ENCODE assay signal across 9 mouse cellular contexts in genomic region chr4:63752687-63753523, GRCm38 (mm10). TPM values are rescaled to one million over a fixed set of nuclear protein-coding genes. Genes with fewer than 3 reads are reported as not detected.
DNase-seq lines count a peak whose midpoint lies in the region; ATAC-seq lines count a peak whose summit lies in the region.
"Had no signal": no experiment of that assay in that cellular context is flagged by ENCODE, and none has a peak within 500 bp of the region (broad histone marks: within the 10 kb centered on the region; RNA-seq: fewer than 3 reads in every experiment).

No protein-coding gene starts in this region.

- DNase-seq in cerebellum, postnatal 10 days: peak; percentile 65 to 75
- peak; percentile 56 for DNase-seq in urinary bladder, postnatal 14 days (ENCODE audit: low spot score)
- DNase-seq in urinary bladder, postnatal 10 days (ENCODE audit: low spot score): no peak
- DNase-seq in heart, postnatal 36 days: peak; percentile 7 to 29
- DNase-seq in layer of hippocampus, adult 8-10 months (ENCODE audit: low spot score in 2 of 2): peak; percentile 8 to 18
- no peak for DNase-seq in natural killer cell, adult 2 months (ENCODE audit: low spot score in 2 of 2)

- H3K27me3 ChIP-seq in megakaryocyte, embryonic 14.5 days (replicated peaks): peaks cover 5% of the 10 kb centered on the region
- H3K27me3 ChIP-seq: limb, embryonic 15.5 days had no signal

- no peaks in the 10 kb centered on the region for H3K4me1 ChIP-seq in megakaryocyte, embryonic 14.5 days

- H3K9me3 ChIP-seq in megakaryocyte, embryonic 14.5 days: no peaks in the 10 kb centered on the region
- H3K9me3 ChIP-seq: limb, embryonic 15.5 days had no signal

- H3K36me3 ChIP-seq in megakaryocyte, embryonic 14.5 days (replicated peaks; ENCODE audit: low read length): no peaks in the 10 kb centered on the region
- H3K36me3 ChIP-seq: limb, embryonic 15.5 days had no signal

- H3K4me3 ChIP-seq in megakaryocyte, embryonic 14.5 days (replicated peaks): peak overlapping the region; percentile 16
- H3K4me3 ChIP-seq: limb, embryonic 15.5 days had no signal

- intact Hi-C loops in heart, postnatal 36 days (cut with DNase I): no loop called here

- no peak for ATAC-seq in cerebellum, adult (ENCODE audit: insufficient number of reproducible peaks, low FRiP score, low TSS enrichment)

RNA-seq across cellular contexts. Expression of gene Tnfsf15, which starts 8.0 kb away (rescaled TPM):
- not detected for total RNA-seq in heart, postnatal 36 days (2021)
- not detected for total RNA-seq in layer of hippocampus, adult 8-10 months (2022)
- polyA plus RNA-seq in megakaryocyte, embryonic 14.5 days (2012; ENCODE audit: insufficient read depth, low replicate concordance): not detected in 2 replicates

Comparison
In these comparisons a context has a peak if more than half of its experiments do, and no peak if none do; other contexts are left out.
1. DNase-seq: peak in cerebellum, postnatal 10 days (2 of 2), urinary bladder, postnatal 14 days (single experiment), heart, postnatal 36 days (2 of 2) and layer of hippocampus, adult 8-10 months (2 of 2); none in urinary bladder, postnatal 10 days (single experiment) and natural killer cell, adult 2 months (0 of 2).